Mouse (Mus musculus) 3T3-L1 (cell line): ENCODE data around the gene Zfp598.

ENCODE experiments used
- DNase-seq: peaks from one replicate; pipeline ENCODE4 v3.0.0-alpha.2; 2015; ENCODE audit warnings: low read depth, low spot score

Zfp598 gene

GRCm38 (mm10) chr17:24687146-24687595 is 17.7 kb downstream of the Zfp598 start:
- DNase-seq = no peak

- DNase-seq = no peak
Observed at GRCm38 (mm10) chr17:24687599-24687998, 18.1 kb downstream of the Zfp598 start.

DNA sequence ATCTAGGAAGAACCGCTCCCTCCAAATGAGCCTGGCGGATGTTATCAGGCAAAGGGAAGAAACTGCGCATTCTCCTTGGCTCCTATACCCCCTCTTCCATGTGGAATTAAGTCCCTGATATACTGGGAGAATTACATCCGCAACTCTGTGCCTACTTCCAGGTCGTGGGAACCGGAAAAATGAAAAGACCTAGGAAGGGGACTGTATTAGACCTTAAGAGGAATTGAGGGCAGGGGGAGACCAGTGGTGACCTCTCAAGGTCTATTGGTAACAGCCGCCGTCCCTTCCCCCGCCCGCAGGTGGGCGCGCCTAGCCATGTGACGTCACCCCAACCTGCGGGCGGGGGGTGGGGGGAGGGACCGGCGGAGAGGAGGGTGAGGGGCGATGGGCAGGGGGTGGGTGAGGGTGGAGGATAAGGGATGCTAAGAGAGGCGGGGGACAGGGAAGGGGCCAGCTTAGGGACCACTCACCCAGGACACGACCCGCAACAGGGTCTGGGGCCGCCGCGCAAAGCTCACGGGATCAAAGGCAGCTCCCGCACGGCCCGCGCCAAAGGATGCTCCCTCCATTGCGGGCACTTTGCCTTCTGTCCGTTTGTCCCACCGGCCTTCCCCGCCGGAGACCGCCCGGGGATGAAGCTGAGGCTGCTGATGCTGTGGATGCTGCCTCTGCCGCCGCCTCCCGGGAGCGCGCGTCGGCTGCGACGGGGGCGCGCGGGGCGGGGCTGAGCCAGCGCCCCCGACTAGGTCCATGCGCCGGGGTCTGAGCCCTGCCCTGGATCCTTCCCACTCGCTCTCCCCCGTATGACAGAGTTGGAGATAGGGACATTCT is 20.0 kb downstream of the Zfp598 start, which contains the start of gene Syngr3:
Syngr3 (minus strand) TSS at position 705 of the 831 bp plus-strand sequence.
- no peak for DNase-seq

DNA sequence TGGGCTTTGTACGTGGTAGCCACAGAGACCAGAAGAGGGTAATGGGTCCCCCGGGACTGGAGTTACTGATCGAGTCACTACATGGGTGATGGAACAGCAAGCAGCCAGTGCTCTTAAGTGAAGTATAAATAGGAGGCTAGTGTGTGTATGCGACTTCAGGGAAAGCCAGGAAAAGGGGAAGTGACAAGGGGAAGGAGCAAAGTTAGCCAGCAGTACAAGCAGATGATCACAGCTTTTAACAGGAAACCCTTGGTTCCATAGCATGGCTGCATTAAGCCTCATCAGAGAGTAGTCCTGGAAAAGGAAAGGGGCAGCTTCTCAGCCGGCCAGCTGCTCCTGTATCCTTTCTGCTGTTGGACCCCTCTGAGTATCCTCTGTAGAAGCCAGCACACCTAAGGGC is 22.9 kb downstream of the Zfp598 start:
- no peak for DNase-seq

GRCm38 (mm10) chr17:24695326-24696010 is 26.0 kb downstream of the Zfp598 start:
- DNase-seq = no peak

DNA sequence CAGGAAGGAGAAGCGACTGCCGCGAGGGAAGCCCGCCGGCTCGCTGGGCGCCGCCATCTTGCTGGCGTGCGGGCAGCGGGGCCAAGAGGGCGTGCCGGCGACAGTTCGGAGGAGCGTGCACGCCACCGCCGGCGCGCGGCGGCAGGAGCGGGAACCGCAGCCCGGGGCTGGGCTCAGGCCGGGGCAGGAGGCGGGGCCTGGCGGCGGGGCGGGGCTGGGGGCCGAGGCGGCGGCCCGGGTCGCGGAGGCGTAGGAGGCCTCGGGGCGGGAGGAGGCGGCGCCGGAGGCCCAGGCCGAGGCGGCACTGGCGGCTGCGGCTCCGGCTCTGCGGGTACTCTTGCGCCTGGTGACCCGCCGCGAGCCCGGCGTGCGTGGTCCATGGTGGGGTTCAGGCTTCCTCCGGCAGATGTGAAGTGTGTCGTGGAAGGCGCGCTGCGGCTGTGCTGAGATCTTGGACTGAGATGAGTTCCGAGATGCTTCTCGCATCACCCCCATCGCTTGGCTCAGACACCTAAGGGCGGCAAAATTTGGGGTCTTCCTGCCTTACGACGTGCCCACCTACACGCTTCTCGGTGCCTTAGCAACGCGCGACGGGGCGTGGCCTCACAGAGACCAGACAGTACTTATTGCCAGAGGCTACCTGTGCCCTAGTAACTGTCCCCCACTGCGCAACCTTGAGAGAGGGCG is 26.7 kb downstream of the Zfp598 start, which contains the start of the genes Gfer and Noxo1:
Gfer (minus strand) TSS at position 146 of the 687 bp plus-strand sequence.
Noxo1 (plus strand) TSS at position 224 of the 687 bp plus-strand sequence.
- DNase-seq = peak; percentile 79

GRCm38 (mm10) chr17:24697985-24698384 is 28.5 kb downstream of the Zfp598 start:
- DNase-seq = peak; percentile 52

DNA sequence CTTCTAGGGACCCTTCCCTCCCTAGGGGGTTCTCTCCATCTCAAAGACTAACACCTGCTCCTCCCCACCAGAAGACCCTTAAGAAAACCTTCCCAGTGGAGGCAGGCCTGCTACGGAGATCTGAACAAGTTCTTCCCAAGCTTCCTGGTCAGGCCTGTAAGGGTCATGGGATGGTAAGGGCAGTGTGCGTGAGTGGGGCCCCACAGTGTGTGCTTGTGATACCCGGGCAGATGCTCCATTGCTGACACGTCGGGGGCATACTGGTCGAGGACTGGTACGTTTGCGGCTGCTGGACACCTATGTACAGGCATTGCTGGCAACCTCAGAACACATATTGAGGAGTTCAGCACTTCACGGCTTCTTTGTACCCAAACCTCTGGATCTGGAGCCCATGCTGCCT is 29.2 kb downstream of the Zfp598 start:
- no peak for DNase-seq

DNA sequence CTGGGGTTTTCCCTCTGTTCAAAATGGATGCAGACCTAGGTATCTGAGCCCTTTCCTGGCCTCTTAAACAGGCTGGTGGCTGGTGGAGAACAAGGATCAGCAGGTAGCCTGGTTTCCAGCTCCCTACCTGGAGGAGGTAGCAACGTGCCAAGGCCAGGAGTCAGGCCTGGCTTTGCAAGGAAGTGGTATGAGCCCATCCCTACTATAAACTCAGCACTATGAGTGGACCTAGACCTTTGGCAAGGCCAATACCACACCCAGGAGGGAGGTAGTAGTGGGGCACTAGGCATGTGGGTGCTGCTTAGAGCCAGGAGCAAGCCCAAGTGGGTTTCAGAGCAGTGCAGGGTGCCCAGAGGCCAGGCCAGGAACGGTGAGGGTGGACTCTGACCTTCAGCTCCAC is 30.0 kb downstream of the Zfp598 start:
- no peak for DNase-seq

DNA sequence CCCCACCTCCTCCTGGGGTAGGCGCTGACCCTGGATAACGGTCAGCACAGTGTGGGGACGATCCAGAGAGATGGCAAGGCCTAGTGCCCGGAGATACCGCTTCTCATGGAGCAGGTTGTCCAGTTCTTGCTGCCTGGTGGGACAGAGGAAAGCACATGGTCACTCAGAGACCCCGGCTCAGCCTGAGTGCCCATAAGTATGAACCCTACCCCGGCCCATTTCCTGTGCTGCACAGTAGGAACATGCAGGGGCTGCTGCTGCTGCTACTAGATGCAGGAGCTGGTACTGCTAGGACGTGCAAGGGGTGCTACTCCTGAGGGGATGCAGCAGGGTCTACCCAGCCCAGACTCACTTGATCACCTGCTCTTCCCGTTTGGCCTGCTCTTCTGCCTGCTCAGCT is 31.8 kb downstream of the Zfp598 start:
- DNase-seq = no peak

DNA sequence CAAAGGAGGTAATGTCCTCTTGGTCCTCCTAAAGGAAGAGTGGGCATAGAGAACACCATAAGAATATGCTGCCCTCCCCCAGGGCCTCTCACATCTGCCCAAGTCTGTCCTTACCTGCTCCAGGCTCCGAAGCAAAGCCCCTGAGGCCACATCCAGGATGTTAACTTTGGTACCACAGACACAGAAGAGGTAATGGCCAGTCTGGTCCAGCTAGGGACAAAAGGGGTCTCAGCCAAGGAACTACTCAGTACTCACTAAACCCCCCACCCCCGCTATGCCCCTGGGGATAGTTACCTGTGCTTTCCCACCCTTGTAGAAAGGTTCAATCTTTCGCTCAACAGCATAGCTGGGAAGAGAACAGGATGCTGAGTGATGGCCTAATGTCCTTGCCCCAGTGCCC is 36.3 kb downstream of the Zfp598 start:
- no peak for DNase-seq

DNA sequence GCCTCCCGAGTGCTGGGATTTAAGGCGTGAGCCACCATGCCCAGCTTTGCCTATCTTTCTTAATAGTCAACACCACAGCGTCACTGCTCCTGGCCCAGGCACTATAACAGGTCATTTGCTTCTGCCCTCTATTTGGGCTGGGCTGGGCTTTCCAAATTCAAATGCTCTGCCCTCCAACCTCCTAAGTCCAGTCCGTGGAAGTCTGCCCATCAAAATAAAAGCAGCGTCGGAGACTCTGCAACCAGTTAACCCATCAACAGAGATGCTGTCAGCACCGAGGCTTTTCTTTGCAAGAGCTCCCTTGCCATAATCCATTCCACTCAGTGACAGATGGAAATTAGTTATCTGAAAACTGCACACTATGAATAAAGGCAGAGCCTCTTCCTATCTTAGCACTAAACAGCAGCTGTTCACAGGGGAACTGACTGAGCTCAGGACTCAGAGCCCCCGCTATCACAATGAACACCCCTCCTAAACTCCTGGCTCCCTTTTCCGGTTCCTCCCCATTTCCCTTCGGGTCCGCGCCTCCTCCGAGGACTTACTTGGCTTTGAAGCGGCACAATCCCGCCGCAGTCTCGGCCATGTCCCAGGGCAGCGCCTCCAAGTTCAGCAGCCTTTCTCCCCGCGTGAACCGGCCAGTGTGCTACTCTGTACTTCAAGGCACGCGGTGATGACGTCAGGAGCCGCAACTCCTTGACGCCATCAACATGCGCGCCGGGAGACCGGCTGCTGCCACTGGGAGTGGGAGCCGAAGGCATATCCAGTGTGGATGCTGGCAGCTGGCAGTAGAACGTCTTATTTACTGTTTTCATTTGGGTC is 37.7 kb downstream of the Zfp598 start, which contains the start of gene Tbl3:
Tbl3 (minus strand) TSS at position 679 of the 819 bp plus-strand sequence.
- peak; percentile 94 for DNase-seq

DNA sequence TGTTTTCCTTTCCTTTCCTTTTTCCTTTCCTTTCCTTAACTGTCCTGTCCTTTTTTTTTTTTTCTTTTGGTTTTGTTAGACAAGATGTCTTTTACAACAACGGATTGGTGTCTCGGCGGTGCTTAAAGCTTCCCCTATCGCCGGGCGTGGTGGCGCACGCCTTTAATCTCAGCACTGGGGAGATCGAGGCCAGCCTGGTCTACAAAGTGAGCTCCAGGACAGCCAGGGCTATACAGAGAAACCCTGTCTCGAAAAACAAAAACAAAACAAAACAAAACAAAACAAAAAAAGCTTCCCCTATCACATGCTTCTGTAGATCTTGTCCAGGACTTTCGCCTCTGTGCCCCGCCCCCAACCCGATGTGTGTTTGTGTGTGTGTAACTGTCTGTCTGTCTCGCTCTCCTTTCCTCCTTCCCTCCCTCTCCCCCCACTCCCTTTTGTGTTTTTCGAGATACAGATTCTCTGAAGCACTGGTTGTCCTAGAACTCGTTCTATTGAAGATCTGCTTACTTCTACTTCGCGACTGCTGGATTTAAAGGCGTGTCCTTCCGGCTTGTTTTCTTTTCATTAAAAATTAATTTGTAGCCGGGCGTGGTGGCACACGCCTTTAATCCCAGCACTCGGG is 38.4 kb downstream of the Zfp598 start:
- DNase-seq = no peak

DNA sequence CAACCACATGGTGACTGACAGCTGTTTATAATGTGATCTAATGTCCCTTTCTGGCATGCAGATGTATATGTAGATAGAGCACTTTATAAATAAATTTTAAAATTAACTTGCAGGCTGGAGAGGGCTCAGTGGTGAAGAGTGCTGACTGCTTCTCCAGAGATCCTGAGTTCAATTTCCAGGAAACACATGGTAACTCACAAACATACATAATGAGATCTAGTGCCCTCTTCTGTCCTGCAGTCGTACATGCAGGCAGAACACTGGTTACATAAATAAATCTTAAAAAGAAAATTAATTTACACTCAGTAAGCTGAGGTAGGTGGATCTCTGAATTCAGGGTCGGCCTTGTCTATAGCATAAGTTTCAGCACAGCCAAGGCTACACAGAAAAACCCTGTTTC is 39.2 kb downstream of the Zfp598 start:
- DNase-seq = peak; percentile 72

- DNase-seq = no peak
Observed at GRCm38 (mm10) chr17:24715556-24715955, 46.1 kb downstream of the Zfp598 start.

DNA sequence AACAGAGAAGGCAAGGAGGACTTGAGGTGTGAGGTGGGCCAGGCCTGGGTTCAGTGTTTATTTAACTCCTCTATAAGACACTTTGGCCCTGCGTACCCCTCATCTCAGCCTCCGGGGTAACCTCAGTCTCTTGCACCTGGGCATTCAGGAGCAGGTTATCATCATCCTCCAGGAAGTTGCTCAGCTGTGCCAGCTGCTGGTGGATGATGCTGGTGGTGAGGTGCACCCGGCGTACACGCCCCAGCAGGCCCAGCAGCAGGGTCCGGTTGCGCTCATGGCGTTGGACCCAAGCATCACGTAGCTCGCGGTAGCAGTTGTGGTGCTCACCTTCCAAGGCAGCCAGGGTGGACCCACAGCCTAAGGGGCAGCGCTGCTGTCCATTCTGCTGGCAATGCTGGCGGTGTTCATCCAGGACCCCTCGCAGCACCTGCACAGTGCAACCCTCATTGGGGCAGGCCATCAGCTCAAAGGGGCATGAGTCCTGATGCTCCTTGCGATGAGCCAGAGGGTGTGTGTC is 46.7 kb downstream of the Zfp598 start:
- DNase-seq = no peak

DNA sequence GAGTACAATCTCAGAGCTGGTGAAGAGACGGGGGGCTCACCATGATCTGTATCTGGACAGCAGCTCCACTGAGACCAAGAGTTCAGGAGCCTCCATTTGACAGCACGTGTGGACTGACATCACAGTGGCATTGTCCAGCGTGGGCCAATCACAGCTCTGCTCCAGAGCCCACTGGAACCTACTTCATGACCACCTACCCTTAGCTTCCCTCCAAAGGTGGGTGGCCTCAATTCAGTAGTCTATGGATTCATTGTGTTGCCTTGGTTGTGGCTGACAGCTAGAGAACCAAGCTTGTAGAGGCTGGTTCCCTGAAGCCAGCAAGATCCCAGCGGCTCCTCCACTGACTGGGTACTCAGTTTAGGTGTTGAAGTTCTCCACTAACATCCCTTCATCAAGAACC is 48.5 kb downstream of the Zfp598 start, which contains the start of the genes Rnf151 and Rps2:
Rnf151 (minus strand) TSS at position 121 of the 400 bp plus-strand sequence.
Rps2 (plus strand) TSS at position 174 of the 400 bp plus-strand sequence.
- no peak for DNase-seq

DNA sequence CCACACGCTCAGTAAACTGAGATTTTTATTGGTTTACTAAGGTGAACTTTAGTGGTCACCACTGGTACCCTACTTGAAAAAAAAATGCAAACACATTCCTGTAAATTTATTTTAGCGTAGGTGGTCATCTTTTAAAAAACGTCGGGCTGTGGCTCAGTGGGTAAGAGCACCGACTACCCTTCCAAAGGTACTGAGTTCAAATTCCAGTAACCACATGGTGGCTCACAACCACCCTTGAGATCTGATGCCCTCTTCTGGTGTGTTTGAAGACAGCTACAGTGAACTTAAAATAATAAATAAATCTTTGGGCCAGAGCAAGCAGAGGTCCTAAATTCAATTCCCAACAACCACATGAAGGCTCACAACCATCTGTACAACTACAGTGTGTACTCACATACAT is 49.5 kb downstream of the Zfp598 start:
- DNase-seq = peak; percentile 39

DNA sequence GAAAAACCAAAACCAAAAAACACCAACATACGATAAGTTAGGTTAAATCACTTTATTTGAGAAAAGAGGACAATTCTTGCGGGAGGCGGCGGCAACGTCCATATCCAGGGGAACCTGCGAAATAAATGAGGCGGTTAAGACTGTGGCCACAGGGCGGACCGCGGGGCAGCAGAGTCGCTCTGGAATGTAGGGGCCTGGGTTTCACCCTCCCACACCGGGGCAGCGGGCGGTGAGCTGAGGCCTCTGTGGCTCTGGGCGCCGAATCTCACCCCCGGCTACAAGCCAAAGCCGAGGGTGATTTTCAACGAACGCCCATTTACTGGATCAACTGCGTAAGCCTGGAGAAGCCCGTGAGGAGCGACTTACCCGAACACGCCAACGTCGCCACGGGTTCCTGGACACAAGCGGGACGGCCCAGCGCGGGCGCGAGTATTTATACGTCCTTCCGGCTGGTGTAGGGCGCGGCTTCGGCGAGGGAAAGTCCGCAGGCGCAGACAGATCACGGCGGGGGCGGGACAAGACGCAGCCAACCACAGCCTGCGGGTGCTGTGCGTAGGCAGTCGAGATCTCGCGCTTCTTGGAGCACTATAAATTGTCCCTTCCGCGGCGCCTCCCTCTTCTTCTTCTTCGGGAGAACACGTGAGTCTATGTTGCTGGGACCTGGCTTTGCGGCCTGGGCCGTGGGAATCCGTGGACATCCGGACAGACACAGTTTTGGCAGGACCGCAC is 50.2 kb downstream of the Zfp598 start:
- peak; percentile 99 for DNase-seq
